Mouse (Mus musculus): ENCODE measurements around the gene Slc35d1.
"Not testable (repeated sequence)": the region's sequence is repeated elsewhere in the genome, so short reads cannot be mapped to it uniquely, and the experiment has no call there.

Slc35d1 gene

GRCm38 (mm10) chr4:103188786-103189640 lies 26.0 kb downstream of the Slc35d1 start:
- in situ Hi-C loops (cut with MseI, MboI) = no loop called here

DNA sequence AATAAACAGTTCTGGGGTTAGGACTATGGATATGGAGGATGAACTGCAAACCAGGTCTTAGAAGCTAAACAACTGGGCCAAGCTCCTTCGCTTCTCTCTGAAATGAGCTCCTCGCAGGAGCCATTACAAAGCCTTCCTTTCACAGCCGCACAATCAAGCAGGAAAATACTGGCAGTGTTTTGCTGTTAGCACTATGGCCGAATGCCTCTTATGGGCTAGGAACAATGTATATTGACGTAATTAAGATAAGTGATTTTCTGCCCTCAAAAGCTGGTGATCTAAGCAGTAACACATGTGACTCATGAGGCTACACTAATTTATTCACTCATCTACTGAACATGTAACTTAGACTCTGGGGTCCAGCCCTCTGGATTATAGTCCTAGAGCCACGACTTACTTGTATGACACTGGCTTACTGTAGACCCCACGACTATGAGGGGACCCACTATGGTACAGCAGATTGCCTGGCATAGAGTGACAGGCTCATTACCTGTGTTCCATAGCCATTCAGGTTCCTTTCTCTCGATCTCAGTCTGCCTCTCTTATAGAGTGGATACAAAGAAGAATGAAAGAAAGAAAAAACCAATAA lies 34.6 kb downstream of the Slc35d1 start:
- in situ Hi-C loops (cut with MseI, MboI) = no loop called here

DNA sequence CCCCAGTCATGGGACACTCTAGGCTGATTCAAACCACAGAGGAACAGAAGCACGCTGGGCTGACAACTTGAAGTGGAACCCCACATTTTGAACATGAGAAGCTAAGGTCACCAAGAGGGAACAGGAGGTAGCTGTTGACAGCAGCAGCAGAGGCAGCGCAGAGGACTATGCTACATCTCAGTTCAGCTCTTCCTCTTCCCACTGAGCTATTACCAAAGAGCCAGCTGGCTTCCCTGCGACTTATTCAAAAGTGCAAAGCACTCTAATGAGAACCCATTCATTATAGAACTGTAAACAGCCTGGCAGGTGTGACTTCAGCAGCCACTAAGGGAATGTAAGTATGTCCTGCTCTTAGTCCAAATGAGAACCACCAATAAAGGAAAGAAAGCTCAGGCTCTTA lies 35.4 kb downstream of the Slc35d1 start:
- in situ Hi-C loops (cut with MseI, MboI) = no loop called here

- in situ Hi-C loops (cut with MseI, MboI) = no loop called here
Measured at GRCm38 (mm10) chr4:103178635-103179318, 36.2 kb downstream of the Slc35d1 start.

GRCm38 (mm10) chr4:103177681-103178080 lies 37.3 kb downstream of the Slc35d1 start:
- in situ Hi-C loops (cut with MseI, MboI) = no loop called here

DNA sequence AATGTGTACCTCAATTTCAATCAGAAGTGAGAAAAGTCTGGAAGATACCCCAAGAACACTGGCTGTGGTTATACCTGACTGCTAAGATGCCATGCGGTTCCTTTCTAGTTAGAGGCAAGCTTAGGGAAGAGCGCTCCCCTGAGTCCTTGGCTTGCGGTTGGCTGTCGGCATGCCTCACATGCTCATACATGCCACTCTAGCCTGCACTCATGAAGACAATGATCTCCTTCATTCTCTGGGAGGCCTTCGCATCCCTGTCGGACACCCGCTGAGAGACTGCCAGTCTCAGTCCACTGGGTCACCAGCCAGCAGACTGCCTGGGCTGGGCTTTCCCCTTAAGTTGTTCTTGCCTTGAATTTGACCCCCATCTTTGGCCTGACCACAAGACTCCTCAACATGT lies 41.0 kb downstream of the Slc35d1 start:
- in situ Hi-C loops (cut with MseI, MboI) = no loop called here

DNA sequence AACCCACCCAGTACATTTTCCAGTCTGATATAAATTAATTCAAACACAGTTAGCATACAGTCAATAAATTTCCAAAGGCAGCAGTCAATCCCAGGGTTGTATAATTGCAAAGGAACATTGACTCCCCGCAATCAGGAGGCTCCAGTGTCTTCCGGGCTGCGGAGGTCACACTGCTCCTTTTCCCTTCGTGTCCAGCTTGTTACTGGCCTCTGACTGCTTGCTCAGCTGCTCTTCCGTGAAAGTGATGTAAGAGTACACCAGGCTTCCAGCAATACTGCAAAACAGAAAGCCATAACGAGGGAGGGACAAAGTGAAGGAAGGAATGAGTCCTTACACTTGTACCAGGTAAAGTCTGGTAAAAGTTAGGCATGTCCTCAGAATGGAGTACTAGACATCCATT lies 41.5 kb downstream of the Slc35d1 start:
- in situ Hi-C loops (cut with MseI, MboI) = no loop called here

DNA sequence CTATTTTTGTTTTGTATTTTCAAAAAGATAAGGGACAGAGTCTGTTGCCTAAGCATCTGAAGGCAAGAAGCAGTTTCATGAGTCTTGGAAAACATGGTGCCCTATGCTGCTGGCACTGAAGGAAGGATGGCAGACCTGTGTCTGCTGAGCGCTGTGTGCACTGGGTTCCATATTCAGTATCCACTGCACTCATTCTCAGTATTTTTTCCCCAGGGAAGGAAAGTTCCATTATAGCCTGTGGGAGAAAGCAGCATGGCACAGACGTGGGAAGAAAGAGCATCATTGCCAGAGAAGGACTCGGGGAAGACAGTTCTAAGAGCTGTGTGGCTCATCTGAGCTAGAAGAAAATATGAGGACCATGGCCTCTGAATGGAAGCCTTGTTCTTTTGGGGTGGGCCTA lies 43.7 kb downstream of the Slc35d1 start:
- in situ Hi-C loops (cut with MseI, MboI) = no loop called here

DNA sequence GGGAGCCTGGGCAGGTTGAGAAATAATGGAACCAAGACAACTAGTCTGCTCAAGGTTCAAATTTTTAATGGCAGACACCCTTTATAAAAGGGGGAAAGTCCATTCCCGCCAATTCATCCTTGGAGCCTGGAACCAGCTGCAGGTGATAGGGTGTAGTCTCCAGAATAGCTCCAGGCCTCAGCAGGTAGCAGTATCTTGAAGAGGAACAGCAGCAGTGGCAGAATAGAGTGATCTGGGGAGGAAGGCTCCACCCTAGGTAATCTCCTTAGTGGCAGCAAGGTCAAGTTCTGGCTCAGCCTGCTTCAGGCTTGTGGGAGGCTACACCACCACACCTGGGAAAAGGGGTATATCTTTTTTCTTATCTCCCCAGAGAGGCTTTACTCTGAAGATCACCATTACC lies 48.8 kb downstream of the Slc35d1 start:
- in situ Hi-C loops (cut with MseI, MboI) = not testable (repeated sequence)

- in situ Hi-C loops (cut with MseI, MboI) = no loop called here
Measured at GRCm38 (mm10) chr4:103158781-103159180, 56.2 kb downstream of the Slc35d1 start.

GRCm38 (mm10) chr4:103151946-103152345 lies 63.0 kb downstream of the Slc35d1 start:
- in situ Hi-C loops (cut with MseI, MboI) = no loop called here

DNA sequence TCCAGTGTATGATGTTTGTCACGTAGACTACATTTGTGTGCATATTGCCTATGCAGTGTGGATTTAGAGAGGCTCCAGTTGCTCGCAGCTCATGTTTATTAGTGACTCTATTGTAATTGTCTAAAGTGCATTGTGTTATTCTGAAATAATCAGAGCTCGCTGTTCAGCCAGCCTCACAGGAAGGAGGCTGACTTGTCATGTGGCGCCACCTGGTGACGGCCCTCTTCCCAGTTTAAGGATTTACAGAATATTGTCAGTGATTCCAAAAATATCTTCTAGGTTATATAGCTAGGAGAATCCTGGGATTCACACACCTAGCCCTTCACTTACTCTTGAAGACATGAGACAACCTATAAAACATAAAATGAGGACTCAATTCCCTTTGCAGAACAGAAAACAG lies 68.6 kb downstream of the Slc35d1 start:
- in situ Hi-C loops (cut with MseI, MboI) = loop anchor here (10.0 kb wide), 1 partner anchor 162 kb away; no protein-coding TSS in a partner anchor

- in situ Hi-C loops (cut with MseI, MboI) = no loop called here
Measured at GRCm38 (mm10) chr4:103136946-103137345, 78.0 kb downstream of the Slc35d1 start.

DNA sequence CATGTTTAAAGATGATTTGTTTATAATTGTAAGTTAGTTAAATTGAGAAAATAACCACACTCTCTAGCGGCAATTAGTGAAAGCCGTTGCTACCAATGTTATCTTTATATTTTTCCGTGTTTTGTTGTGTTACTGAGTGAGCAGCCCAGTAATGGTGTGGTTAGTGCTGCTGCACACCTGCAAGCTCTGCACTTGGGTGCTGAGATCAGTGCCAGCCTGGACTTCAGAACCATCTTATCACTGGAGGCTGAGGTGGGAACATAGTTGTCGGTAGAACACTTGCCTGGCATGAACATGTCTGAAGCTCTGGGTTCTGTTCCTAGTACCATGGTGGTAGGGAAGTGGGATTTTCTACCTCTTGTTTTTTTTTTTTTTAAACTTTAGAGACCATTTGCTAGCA lies 88.4 kb downstream of the Slc35d1 start:
- in situ Hi-C loops (cut with MseI, MboI) = no loop called here

GRCm38 (mm10) chr4:103123606-103124005 lies 91.4 kb downstream of the Slc35d1 start:
- in situ Hi-C loops (cut with MseI, MboI) = no loop called here

DNA sequence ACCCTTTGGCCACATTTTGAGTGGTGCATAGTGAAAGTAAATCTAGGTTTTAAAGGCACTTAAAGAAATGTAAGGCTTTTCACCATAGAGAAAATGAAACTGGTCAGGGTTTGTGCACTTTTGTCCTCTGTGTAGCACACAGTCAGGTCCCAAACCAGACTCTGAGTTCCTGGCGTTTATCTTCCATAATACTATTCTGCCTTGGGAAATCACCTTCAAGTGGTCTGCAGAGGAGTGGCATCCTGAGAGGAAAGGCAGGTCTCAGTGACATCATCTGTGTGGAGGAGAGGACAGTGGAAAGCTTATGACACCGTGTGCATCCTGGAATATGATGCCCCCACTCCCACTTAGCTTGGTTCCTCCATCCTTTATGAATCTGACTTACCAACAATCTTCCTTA lies 91.9 kb downstream of the Slc35d1 start:
- in situ Hi-C loops (cut with MseI, MboI) = no loop called here

GRCm38 (mm10) chr4:103120874-103121389 lies 94.0 kb downstream of the Slc35d1 start:
- in situ Hi-C loops (cut with MseI, MboI) = no loop called here

All from mouse trophoblast stem cell (cell line).